Mouse (Mus musculus): ENCODE data around the gene Nicn1. TPM values are rescaled to one million over a fixed set of nuclear protein-coding genes. Genes with fewer than 3 reads are reported as not detected.

Gene Nicn1
- 22.5 and 22.6 TPM in 2 replicates for polyA plus RNA-seq (2016; fragmentation: Nextera tagmentation; extraction: Ambion mirVana)

DNA sequence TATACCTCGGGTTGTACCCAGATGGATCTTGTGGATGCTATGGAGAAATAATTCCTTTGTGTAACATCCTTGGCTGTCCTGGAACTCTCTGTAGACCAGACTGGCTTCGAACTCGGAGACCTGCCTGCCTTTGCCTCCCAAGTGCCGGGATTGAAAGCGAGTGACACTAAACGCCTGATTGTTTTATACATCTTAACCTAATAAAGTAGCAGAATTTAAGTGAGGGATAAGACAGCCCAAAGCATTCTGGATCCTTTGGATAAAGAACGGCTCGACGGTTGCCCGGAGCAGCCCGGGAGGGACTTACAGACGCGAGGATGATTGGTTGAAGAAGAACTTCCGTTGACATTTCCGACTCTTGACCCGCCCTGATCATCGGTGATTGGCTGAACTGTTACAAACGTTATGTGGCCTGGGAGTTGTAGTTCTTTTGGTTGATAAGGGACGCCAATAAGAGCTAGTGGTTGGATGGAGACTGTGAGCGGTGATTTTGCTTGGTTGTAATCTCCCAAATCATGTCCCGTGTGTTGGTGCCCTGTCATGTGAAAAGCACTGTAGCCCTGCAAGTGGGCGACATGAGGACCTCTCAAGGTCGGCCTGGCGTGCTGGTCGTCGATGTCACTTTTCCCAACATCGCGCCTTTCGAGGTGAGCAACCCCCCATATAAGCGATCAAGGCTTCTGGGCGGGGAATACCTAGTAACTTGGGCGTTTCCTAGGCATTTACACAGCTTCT, at the start of gene Nicn1:
Gene Nicn1, plus strand, starts transcription at position 414 of the 735 bp plus-strand sequence.
- H3K9ac ChIP-seq = peak within 1 kb of the TSS; percentile 75
- no peaks in the 10 kb centered on the region for H3K27me3 ChIP-seq (replicated peaks)
- H3K4me1 ChIP-seq (replicated peaks) = peaks cover 5% of the 10 kb centered on the region
- peak within 1 kb of the TSS; percentile 83 for H3K4me2 ChIP-seq
- H3K27ac ChIP-seq (ENCODE audit: poor library complexity, severe bottlenecking) = peak within 1 kb of the TSS; percentile 71
- 1% methylated on average over 32 of the region's 32 CpGs for WGBS
- H3K9me3 ChIP-seq (replicated peaks) = no peaks in the 10 kb centered on the region
- H3K4me3 ChIP-seq = peak within 1 kb of the TSS; percentile 68
- H3K36me3 ChIP-seq = peaks cover 17% of the 10 kb centered on the region
- ATAC-seq (ENCODE audit: insufficient number of reproducible peaks, low FRiP score) = peak; percentile 98

DNA sequence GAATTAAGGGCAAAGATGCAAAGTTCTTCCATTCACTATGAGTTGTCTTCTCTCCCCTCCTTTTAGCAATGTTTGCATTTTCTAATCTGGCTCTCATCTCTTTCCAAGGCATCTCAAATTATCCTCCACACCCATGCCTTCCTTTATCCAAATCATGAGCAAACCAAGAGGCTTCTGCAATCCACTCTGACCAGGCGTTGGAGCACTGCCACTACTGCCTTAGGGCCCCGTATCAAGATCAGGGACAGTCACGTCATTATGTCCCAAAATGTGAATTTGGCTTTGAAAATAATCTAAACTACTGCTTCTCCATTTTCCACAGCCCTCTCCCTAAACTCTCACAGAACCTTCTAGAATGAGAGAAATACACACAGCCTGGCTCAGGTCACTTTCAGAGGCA, 45.7 kb upstream of the Nicn1 start:
- H3K27me3 ChIP-seq (replicated peaks) = no peaks in the 10 kb centered on the region
- H3K4me3 ChIP-seq = no peak overlapping the region
- peaks cover 16% of the 10 kb centered on the region for H3K4me1 ChIP-seq (replicated peaks)
- no peak for ATAC-seq (ENCODE audit: insufficient number of reproducible peaks, low FRiP score)
- H3K36me3 ChIP-seq = peaks cover 30% of the 10 kb centered on the region
- no peak overlapping the region for H3K9ac ChIP-seq
- H3K4me2 ChIP-seq = no peak overlapping the region
- H3K27ac ChIP-seq (ENCODE audit: poor library complexity, severe bottlenecking) = no peak overlapping the region
- 81% methylated on average over 3 of the region's 3 CpGs for WGBS
- H3K9me3 ChIP-seq (replicated peaks) = no peaks in the 10 kb centered on the region

DNA sequence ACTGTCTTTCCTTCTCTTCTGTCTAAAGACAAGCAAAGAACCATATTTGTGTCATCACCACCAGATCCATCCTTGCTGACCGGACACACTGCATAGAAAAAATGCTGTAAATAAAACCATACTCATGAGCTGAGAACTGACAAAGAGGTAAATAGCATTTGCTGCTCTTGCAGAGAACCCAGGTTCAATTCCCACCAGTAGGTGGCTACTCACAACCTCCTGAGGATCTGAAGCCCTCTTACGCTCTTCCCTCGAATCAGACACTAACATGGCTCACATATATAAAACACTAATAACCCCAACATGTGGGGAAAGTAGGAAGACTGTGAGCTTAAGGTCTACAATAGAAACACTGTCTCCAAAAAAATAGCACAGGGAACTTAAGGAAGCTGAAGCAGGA, 45.2 kb upstream of the Nicn1 start:
- H3K36me3 ChIP-seq = peaks cover 30% of the 10 kb centered on the region
- no peak for ATAC-seq (ENCODE audit: insufficient number of reproducible peaks, low FRiP score)
- WGBS = 74% methylated on average over 3 of the region's 3 CpGs

DNA sequence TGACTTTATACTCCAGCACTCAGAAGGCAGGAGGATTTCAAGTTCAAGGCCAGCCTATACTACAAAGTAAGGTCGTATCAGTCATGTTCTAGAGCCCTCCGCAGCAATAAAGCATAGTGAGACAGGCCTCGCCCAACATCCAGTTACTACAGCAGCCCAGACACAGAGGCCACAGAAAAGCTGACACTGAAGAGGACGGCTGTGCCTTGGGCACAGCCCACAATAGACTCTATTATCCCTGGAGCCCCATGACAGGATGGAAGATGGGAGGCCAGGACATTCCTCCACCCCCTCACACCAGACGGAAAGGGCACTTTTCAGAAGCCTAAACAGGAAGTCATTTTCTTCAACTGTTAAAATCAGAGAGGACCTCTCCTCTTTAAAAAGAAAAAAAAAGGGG, 41.3 kb upstream of the Nicn1 start:
- H3K4me1 ChIP-seq (replicated peaks) = peaks cover 16% of the 10 kb centered on the region
- 61% methylated on average over 5 of the region's 5 CpGs for WGBS
- no peak overlapping the region for H3K4me2 ChIP-seq
- peaks cover 50% of the 10 kb centered on the region for H3K36me3 ChIP-seq
- no peak overlapping the region for H3K4me3 ChIP-seq
- no peaks in the 10 kb centered on the region for H3K9me3 ChIP-seq (replicated peaks)
- H3K27ac ChIP-seq (ENCODE audit: poor library complexity, severe bottlenecking) = no peak overlapping the region
- no peak overlapping the region for H3K9ac ChIP-seq
- no peak for ATAC-seq (ENCODE audit: insufficient number of reproducible peaks, low FRiP score)
- no peaks in the 10 kb centered on the region for H3K27me3 ChIP-seq (replicated peaks)

More for the DNA sequence above, 45.2 kb upstream of the Nicn1 start:
- H3K4me2 ChIP-seq = no peak overlapping the region
- no peaks in the 10 kb centered on the region for H3K27me3 ChIP-seq (replicated peaks)
- H3K9ac ChIP-seq = no peak overlapping the region
- peaks cover 13% of the 10 kb centered on the region for H3K4me1 ChIP-seq (replicated peaks)
- no peak overlapping the region for H3K27ac ChIP-seq (ENCODE audit: poor library complexity, severe bottlenecking)
- H3K9me3 ChIP-seq (replicated peaks) = no peaks in the 10 kb centered on the region
- no peak overlapping the region for H3K4me3 ChIP-seq

DNA sequence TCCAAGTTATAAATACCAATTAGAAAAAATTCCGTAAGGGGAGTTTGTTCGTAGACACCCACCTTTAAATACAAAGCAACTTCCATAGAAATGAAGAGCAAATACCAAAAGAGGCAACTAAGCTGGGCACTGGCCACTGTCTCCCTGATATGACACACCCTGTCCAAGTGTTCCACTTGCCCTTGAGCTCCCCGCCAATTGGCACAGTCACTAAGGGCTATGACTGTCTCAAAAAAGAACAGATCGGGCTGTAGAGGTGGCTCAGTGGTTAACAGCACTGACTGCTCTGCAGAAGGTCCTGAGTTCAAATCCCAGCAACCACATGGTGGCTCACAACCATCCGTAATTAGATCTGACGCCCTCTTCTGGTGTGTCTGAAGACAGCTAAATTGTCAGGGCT, 38.4 kb upstream of the Nicn1 start:
- WGBS = 86% methylated on average over 6 of the region's 6 CpGs
- no peak overlapping the region for H3K4me2 ChIP-seq
- H3K27me3 ChIP-seq (replicated peaks) = no peaks in the 10 kb centered on the region
- no peak for ATAC-seq (ENCODE audit: insufficient number of reproducible peaks, low FRiP score)
- no peak overlapping the region for H3K27ac ChIP-seq (ENCODE audit: poor library complexity, severe bottlenecking)
- no peaks in the 10 kb centered on the region for H3K9me3 ChIP-seq (replicated peaks)
- peaks cover 22% of the 10 kb centered on the region for H3K4me1 ChIP-seq (replicated peaks)
- H3K36me3 ChIP-seq = peaks cover 37% of the 10 kb centered on the region
- no peak overlapping the region for H3K9ac ChIP-seq
- no peak overlapping the region for H3K4me3 ChIP-seq

DNA sequence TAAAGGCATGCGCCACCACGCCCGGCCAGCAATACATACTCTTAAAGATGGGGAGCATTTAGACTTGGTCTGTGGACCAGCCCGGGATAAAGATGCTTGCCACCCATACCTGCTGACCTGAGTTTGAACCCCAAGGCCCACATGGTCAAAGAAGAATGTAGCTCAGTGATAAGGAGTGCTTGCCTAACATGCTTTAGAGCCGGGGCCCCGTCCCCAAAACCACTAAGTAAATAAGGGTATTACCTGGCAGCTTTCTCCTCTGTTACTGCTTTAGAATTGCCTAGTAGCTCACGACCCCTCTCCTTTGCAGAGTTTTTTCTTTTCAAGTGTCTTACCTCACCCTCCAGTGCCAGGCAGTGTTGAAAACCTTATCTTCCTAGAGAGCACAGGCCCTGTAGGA, 37.5 kb upstream of the Nicn1 start:
- Histone ChIP-seq H3K4me3 (no peak overlapping the region), H3K4me2 (no peak overlapping the region), H3K36me3 (peaks cover 35% of the 10 kb centered on the region), H3K27me3 (replicated peaks) (no peaks in the 10 kb centered on the region), H3K27ac (ENCODE audit: poor library complexity, severe bottlenecking) (no peak overlapping the region), H3K4me1 (replicated peaks) (peaks cover 27% of the 10 kb centered on the region), H3K9me3 (replicated peaks) (no peaks in the 10 kb centered on the region), H3K9ac (no peak overlapping the region)
- 73% methylated on average over 7 of the region's 7 CpGs for WGBS
- no peak for ATAC-seq (ENCODE audit: insufficient number of reproducible peaks, low FRiP score)

DNA sequence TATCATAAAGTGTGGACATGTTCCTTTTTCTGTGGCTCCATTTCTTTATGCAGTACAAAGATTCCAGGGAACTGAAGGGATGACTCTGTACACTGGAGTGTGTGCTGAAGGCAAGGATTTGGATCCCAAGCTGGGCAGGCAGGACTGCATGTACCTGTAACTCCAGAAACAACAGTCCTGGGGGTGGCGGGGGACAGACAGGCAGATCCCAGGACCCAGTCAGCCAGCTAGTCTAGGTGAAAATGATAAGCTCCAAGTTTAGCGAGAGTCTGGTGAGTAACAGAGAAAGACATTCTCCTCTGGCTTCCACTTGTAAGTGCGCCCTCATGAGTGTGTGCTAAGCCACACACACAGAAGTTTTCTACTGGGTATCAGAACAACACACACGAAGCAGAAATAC, 29.7 kb upstream of the Nicn1 start:
- H3K4me3 ChIP-seq = no peak overlapping the region
- H3K4me2 ChIP-seq = peak overlapping the region; percentile 33; the same call in 1 of the 2 replicates
- peaks cover 4% of the 10 kb centered on the region; the same call in 1 of the 2 replicates for H3K36me3 ChIP-seq
- WGBS = 46% methylated on average over 4 of the region's 4 CpGs
- H3K4me1 ChIP-seq (replicated peaks) = peaks cover 63% of the 10 kb centered on the region
- 0 out of 2 replicates have a peak overlapping the region, but pooled peaks have one; percentile 31 for H3K9ac ChIP-seq
- H3K27ac ChIP-seq (ENCODE audit: poor library complexity, severe bottlenecking) = peak overlapping the region; percentile 69
- H3K27me3 ChIP-seq (replicated peaks) = no peaks in the 10 kb centered on the region
- ATAC-seq (ENCODE audit: insufficient number of reproducible peaks, low FRiP score) = no peak
- no peaks in the 10 kb centered on the region for H3K9me3 ChIP-seq (replicated peaks)

DNA sequence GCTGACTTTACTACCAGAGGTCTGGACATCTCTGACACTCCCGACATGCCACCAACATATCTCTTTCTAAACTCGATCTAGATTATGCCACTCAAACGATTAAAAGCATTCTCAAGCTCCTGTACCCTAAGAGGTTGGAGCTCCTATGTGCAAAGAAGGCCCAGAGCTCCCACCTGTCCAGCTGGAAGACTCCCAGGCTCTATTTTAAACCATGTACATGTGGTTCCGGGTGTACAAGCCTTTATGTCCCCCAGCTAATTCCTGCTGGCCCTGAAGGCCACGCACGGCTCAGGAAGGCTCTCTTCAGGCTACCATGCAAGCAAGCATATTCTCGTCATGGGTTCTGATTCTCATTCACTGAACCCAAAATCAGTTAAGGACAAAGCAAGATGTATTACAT, 28.4 kb upstream of the Nicn1 start:
- Histone ChIP-seq H3K9ac (peak overlapping the region; percentile 97), H3K9me3 (replicated peaks) (no peaks in the 10 kb centered on the region), H3K4me3 (peak overlapping the region; percentile 98), H3K4me1 (replicated peaks) (peaks cover 67% of the 10 kb centered on the region), H3K27me3 (replicated peaks) (no peaks in the 10 kb centered on the region), H3K27ac (ENCODE audit: poor library complexity, severe bottlenecking) (peak overlapping the region; percentile 51; the same call in 1 of the 2 replicates), H3K4me2 (peak overlapping the region; percentile 80), H3K36me3 (peaks cover 4% of the 10 kb centered on the region; the same call in 1 of the 2 replicates)
- ATAC-seq (ENCODE audit: insufficient number of reproducible peaks, low FRiP score) = no peak
- 47% methylated on average over 7 of the region's 7 CpGs for WGBS

DNA sequence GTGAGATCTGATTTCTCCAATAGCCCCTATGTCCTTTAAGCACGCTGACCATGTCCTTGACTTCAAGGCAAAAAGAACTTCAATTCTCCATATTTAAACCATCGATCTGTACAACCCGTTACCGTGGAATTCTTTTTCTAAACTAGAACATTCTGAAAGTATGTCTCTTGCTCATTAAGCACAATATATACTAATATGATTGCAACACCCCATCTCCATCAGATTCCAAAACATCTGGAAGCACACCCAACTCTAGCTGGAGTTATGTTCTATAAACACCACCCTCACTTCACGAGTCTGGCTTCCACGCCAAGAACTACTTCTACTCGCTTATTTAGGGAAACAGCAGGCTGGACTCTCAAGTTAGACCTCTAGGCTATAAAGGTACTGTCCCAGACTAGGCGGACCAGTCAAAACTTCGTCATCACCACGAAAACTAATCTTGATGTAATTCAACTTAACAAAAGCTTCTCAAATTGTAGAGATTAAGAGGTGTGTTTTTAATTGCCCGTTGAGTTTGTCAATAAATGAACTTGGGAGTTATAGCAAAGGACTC, 27.7 kb upstream of the Nicn1 start:
- WGBS = 37% methylated on average over 11 of the region's 11 CpGs
- peak overlapping the region; percentile 97 for H3K9ac ChIP-seq
- no peak for ATAC-seq (ENCODE audit: insufficient number of reproducible peaks, low FRiP score)
- H3K4me1 ChIP-seq (replicated peaks) = peaks cover 64% of the 10 kb centered on the region
- H3K9me3 ChIP-seq (replicated peaks) = no peaks in the 10 kb centered on the region
- peak overlapping the region; percentile 98 for H3K4me3 ChIP-seq
- peaks cover 4% of the 10 kb centered on the region; the same call in 1 of the 2 replicates for H3K36me3 ChIP-seq
- H3K27me3 ChIP-seq (replicated peaks) = no peaks in the 10 kb centered on the region
- H3K4me2 ChIP-seq = peak overlapping the region; percentile 80
- H3K27ac ChIP-seq (ENCODE audit: poor library complexity, severe bottlenecking) = peak overlapping the region; percentile 99

DNA sequence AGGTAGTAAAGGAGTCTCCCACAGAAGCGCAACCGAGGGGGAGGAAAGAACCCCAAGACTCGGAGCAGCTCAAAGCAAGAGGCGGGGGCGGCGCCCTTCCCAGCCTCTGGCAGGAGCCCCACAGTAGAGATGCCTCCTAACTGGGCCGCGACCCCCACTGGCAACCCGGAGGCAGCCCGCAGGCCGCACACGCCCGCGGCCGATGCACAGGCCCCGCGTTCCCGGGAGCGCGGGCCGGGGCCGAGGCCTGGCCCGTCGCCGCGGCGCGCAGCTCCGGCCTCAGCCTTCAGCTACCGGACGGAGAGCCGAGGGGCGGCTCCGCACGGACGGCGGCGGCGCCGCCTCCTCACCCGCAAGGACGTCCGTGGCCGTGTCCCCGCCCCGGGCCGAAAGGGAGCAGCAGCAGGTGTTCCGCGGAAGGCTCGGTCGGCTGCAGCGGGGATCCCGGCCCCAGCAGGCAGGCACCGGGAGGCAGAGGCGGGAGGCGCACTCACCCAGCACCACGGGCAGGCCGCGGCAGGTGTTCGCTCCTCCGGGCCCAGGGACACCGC, 27.0 kb upstream of the Nicn1 start:
- Histone ChIP-seq H3K4me1 (replicated peaks) (peaks cover 69% of the 10 kb centered on the region), H3K4me2 (peak overlapping the region; percentile 80), H3K27me3 (replicated peaks) (no peaks in the 10 kb centered on the region), H3K9me3 (replicated peaks) (no peaks in the 10 kb centered on the region), H3K27ac (ENCODE audit: poor library complexity, severe bottlenecking) (peak overlapping the region; percentile 99), H3K36me3 (no peaks in the 10 kb centered on the region), H3K4me3 (peak overlapping the region; percentile 98), H3K9ac (peak overlapping the region; percentile 97)
- peak; percentile 60 for ATAC-seq (ENCODE audit: insufficient number of reproducible peaks, low FRiP score)
- WGBS = under 1% methylated on average over 55 of the region's 62 CpGs

DNA sequence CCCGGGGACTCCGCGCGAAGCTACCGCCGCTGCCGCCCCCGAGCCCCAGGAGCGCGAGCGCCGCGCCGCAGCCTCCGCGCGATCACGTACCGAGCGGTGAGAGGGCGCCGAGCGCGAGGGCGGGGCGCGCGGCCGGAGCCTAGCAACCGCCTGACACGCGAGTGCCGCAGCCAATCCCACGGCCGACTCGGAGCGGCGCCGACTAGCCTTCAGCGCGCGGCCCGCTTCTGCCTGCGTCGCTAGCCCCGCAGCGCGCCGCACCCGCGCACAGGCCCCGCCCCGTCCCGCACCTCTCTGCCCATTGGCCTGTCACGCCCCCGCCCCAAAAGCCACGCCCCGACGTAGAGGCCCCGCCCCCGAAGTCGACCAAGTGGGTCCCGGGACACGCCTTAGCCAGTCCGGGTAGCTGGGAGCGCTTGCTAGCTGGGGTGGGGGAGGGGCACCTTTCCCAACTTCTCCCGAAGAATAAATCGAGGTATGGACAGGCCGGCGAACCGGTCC, 26.5 kb upstream of the Nicn1 start, which contains the start of gene Dag1:
Gene Dag1, minus strand, starts transcription at position 269 of the 501 bp plus-strand sequence.
- Histone ChIP-seq H3K27me3 (replicated peaks) (no peaks in the 10 kb centered on the region), H3K9ac (peak within 1 kb of the TSS; percentile 97), H3K4me2 (peak within 1 kb of the TSS; percentile 80), H3K27ac (ENCODE audit: poor library complexity, severe bottlenecking) (peak within 1 kb of the TSS; percentile 99), H3K36me3 (no peaks in the 10 kb centered on the region), H3K4me1 (replicated peaks) (peaks cover 73% of the 10 kb centered on the region), H3K4me3 (peak within 1 kb of the TSS; percentile 98), H3K9me3 (replicated peaks) (no peaks in the 10 kb centered on the region)
- under 1% methylated on average over 59 of the region's 71 CpGs for WGBS
- ATAC-seq (ENCODE audit: insufficient number of reproducible peaks, low FRiP score) = peak; percentile 98

Measured in heart, embryonic 12.5 days (tissue).